Mouse (Mus musculus) forebrain, embryonic 10.5 days (tissue): ENCODE data around the gene Cox7a1. TPM values are rescaled to one million over a fixed set of nuclear protein-coding genes. Genes with fewer than 3 reads are reported as not detected.

Experiments used
- DNase-seq: peaks from one replicate; pipeline ENCODE4 v3.0.0-alpha.2; 2017; ENCODE audit warnings: low spot score; ENCODE audit errors: extremely low spot score
- H3K27ac ChIP-seq: fragments of 300-500 bp; sonication (generic); 2 replicates; pipeline ENCODE4 v1.5.1; 2016; ENCODE audit warnings: mild to moderate bottlenecking
- H3K27me3 ChIP-seq: fragments of 300-500 bp; sonication (generic); 2 replicates; pipeline ENCODE4 v1.6.1; 2016; ENCODE audit warnings: mild to moderate bottlenecking; ENCODE audit not compliant: poor library complexity, severe bottlenecking
- H3K36me3 ChIP-seq: fragments of 300-500 bp; sonication (generic); replicated peaks from 2 replicates; pipeline ENCODE4 v1.6.1; 2016; ENCODE audit warnings: mild to moderate bottlenecking, moderate library complexity
- H3K4me1 ChIP-seq: fragments of 300-500 bp; sonication (generic); 2 replicates; pipeline ENCODE4 v1.6.1; 2016
- H3K4me3 ChIP-seq: fragments of 300-500 bp; sonication (generic); 2 replicates; pipeline ENCODE4 v1.5.1; 2016; ENCODE audit warnings: mild to moderate bottlenecking, moderate library complexity
- H3K9me3 ChIP-seq: fragments of 300-500 bp; sonication (generic); 2 replicates; pipeline ENCODE4 v1.6.1; 2016; ENCODE audit warnings: mild to moderate bottlenecking, moderate library complexity
- WGBS: fragments of 180-500 bp; shearing (Covaris S2); methylation state at CpG from one replicate; pipeline ENCODE4 v1.1.7; 2016; 5-methylcytosine and 5-hydroxymethylcytosine counted together
- polyA plus RNA-seq: library from polyadenylated mRNA; unstranded; fragments of >200 nt; fragmentation: Nextera tagmentation; extraction: Ambion mirVana; gene quantifications from 2 replicates; pipeline ENCODE4 v1.2.1, GENCODE M21; 2016

Gene Cox7a1
- polyA plus RNA-seq, 1 experiment from 2014 or later, result 4.5 TPM

DNA sequence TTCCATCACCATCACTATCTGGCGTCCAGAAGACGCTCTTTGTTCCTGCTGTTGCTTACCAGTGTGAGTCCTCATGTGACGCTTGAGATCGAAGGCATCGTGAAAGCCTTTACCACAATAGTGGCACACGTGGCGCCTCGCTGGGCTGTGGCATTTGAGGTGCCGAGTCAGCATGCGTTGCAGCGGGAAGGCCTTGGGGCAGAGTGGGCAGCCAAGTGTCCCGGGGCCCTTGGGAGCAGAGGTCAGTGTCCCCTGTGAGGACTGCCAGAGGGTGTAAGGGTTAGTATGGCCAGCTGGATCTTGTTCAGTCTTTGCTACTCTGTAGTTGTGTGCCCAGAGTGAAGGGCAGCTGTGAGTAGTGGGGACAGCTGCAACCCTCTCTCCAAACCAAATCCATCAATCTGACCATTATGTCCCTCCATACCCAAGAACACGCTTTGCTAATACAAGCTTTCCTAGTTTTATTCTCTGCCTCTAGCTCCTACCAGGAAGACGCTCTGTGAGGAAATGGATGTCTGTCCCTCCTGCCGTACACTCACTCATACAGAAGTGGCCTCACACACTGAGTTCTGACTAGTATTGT lies 50.4 kb downstream of the Cox7a1 start:
- DNase-seq, result no peak
- H3K27me3 ChIP-seq, result no peaks in the 10 kb centered on the region
- WGBS, result 97% methylated on average over 15 of the region's 15 CpGs
- H3K27ac ChIP-seq, result no peak overlapping the region
- peaks cover 38% of the 10 kb centered on the region for H3K36me3 ChIP-seq
- no peak overlapping the region for H3K4me3 ChIP-seq
- H3K9me3 ChIP-seq, result no peaks in the 10 kb centered on the region
- H3K4me1 ChIP-seq, result peaks cover 24% of the 10 kb centered on the region

DNA sequence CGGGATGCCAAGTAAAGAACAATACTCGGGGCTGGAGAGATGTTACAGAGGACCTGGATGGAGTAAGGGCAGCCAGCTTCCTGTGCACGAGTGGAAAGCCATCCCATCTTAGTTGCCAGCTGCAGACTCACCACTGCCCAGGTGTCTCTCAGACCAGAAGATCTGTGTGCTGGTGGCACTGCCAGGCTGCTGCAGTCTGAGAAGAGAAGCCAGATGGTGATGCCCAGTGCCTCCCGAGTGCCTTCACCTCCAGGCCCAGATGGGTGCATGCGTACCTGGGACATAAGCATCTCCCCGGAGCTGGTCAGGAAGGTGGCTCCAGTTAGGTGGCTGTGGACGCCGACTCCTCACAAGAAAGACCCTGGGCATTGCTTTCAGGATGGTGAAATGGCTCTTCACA lies 51.1 kb downstream of the Cox7a1 start:
- Histone ChIP-seq H3K4me3 (0 out of 2 replicates have a peak overlapping the region, but pooled peaks have one; percentile 3), H3K36me3 (peaks cover 39% of the 10 kb centered on the region), H3K27me3 (no peaks in the 10 kb centered on the region), H3K9me3 (no peaks in the 10 kb centered on the region), H3K27ac (no peak overlapping the region), H3K4me1 (peaks cover 24% of the 10 kb centered on the region)
- DNase-seq, result no peak
- WGBS, result 95% methylated on average over 8 of the region's 8 CpGs

DNA sequence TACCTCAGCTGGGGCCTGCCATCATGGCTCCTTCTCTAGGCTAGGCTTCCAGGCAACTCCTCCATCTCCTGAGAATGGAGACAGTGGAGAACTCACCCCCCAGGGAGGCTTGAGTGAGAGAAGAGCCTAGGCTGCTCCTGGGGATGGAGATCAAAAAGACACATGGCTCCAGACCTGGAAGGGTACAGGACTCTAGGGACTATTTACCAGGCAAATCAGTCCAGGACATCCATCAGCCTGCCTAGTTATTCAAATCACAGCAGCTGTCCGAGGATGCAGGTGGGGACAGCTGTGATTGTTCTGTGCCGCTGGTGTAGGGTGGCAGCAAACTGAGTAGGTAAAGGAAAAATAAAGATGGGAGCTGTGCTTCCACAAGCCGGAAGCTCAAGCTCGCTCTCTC lies 51.7 kb downstream of the Cox7a1 start, which contains the start of gene Ovol3:
TSS of gene Ovol3 (minus strand) at position 101 of the 400 bp plus-strand sequence.
- Histone ChIP-seq H3K4me1 (peaks cover 21% of the 10 kb centered on the region), H3K27ac (no peak within 1 kb of the TSS), H3K27me3 (no peaks in the 10 kb centered on the region), H3K36me3 (peaks cover 41% of the 10 kb centered on the region), H3K4me3 (0 out of 2 replicates have a peak within 1 kb of the TSS, but pooled peaks have one; percentile 3), H3K9me3 (no peaks in the 10 kb centered on the region)
- no peak for DNase-seq
- 93% methylated on average over 4 of the region's 4 CpGs for WGBS

Other genes starting within 250 kb of the Cox7a1 start
- 13.5 and 13.8 TPM in 2 replicates for gene Zfp74, start 230.1 kb upstream of the Cox7a1 start, polyA plus RNA-seq
- gene Zfp568, start 200.2 kb upstream of the Cox7a1 start, polyA plus RNA-seq, result 22.7 and 25.0 TPM in 2 replicates
- gene Zfp14, start 132.8 kb upstream of the Cox7a1 start, polyA plus RNA-seq, result 2.8 and 3.6 TPM in 2 replicates
- gene Zfp82, start 111.2 kb upstream of the Cox7a1 start, polyA plus RNA-seq, result 5.9 and 6.4 TPM in 2 replicates
- gene Gm26920, start 93.7 kb upstream of the Cox7a1 start, polyA plus RNA-seq, result 2.2 and 2.8 TPM in 2 replicates
- 17.3 and 18.1 TPM in 2 replicates for gene Zfp566, start 93.6 kb upstream of the Cox7a1 start, polyA plus RNA-seq
- 104 TPM in 2 replicates for gene Zfp260, start 89.4 kb upstream of the Cox7a1 start, polyA plus RNA-seq
- 10.7 and 11.5 TPM in 2 replicates for gene Zfp382, start 62.2 kb upstream of the Cox7a1 start, polyA plus RNA-seq
- 20.3 and 21.1 TPM in 2 replicates for gene Zfp146, start 14.4 kb upstream of the Cox7a1 start, polyA plus RNA-seq
- gene Capns1, start 14.7 kb downstream of the Cox7a1 start, polyA plus RNA-seq, result 45.9 and 51.2 TPM in 2 replicates
- gene Polr2i, start 47.8 kb downstream of the Cox7a1 start, polyA plus RNA-seq, result 163 and 169 TPM in 2 replicates
- 248 and 257 TPM in 2 replicates for gene Tbcb, start 48.1 kb downstream of the Cox7a1 start, polyA plus RNA-seq
- gene Ovol3, start 51.6 kb downstream of the Cox7a1 start, polyA plus RNA-seq, result not detected in 2 replicates
- 0.38 and 0.48 TPM in 2 replicates for gene Thap8, start 96.0 kb downstream of the Cox7a1 start, polyA plus RNA-seq
- gene Wdr62, start 96.3 kb downstream of the Cox7a1 start, polyA plus RNA-seq, result 18.7 and 20.3 TPM in 2 replicates
- gene Clip3, start 107.6 kb downstream of the Cox7a1 start, polyA plus RNA-seq, result 52.8 and 53.1 TPM in 2 replicates
- gene Alkbh6, start 124.6 kb downstream of the Cox7a1 start, polyA plus RNA-seq, result 82.3 and 90.2 TPM in 2 replicates
- 29.8 and 32.8 TPM in 2 replicates for gene Syne4, start 130.7 kb downstream of the Cox7a1 start, polyA plus RNA-seq
- gene E130208F15Rik, start 137.6 kb downstream of the Cox7a1 start, polyA plus RNA-seq, result 3.0 and 3.2 TPM in 2 replicates
- gene Sdhaf1, start 139.8 kb downstream of the Cox7a1 start, polyA plus RNA-seq, result 17.3 and 19.5 TPM in 2 replicates
- gene Lrfn3, start 178.6 kb downstream of the Cox7a1 start, polyA plus RNA-seq, result 5.3 and 5.6 TPM in 2 replicates
- gene Tyrobp, start 229.6 kb downstream of the Cox7a1 start, polyA plus RNA-seq, result 10.4 and 12.1 TPM in 2 replicates
- gene Hcst, start 235.7 kb downstream of the Cox7a1 start, polyA plus RNA-seq, result 0.38 TPM in 1 of 2 replicates, not detected in the other
- 1.3 and 1.5 TPM in 2 replicates for gene Nfkbid, start 237.6 kb downstream of the Cox7a1 start, polyA plus RNA-seq